Mouse (Mus musculus): ENCODE measurements around the gene Rnf212. TPM values are rescaled to one million over a fixed set of nuclear protein-coding genes. Genes with fewer than 3 reads are reported as not detected.
A peak's percentile ranks its signal among the peaks of the same experiment; 100 is the strongest.

Gene Rnf212
- polyA plus RNA-seq, 1 experiment from 2014 or later = not detected

DNA sequence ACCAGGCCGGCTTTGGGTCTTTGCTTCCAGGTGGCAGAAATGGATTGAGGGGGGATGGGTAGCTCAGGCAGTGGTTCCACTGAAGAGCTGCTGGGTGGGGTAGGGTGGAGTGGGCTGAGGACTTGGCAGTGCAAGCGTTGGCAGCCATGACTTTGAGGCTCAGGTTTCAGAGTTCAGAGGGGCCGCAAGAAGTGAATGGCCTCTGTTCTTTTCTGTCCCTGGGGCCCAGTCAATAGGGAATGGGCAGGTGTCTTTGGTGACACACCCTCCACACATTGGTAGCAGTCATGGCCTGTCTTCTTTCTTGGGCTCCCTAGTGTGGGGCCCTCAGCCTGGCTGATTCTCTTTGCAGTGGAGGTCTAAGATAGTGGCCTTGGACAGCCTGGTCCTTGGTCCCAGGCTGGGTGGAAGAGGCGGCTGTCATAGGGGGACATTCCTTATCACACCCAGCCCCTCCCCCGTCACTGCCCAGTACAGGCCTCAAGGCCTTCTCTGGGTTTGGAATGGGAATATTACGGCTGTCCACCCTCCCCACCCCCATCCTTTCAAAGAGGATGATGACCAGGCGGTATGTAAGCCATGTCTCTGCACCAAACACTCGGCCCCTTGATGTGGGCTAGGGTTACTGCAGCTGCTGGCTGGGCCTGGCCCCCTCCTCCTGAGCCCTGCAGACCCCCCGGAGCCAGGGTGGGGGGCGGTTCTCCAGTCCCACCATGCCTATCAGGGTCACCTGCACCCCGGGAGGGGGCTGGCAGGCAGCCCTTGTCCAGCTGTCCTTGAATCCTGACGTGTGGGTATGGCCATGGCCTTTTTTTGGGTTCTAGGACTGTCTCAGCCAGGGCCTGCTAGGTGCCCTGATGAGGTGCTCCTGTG, 70.8 kb downstream of the Rnf212 start:
- H3K4me2 ChIP-seq (ENCODE audit: low read length) = no peak overlapping the region
- ATAC-seq (ENCODE audit: low FRiP score, low TSS enrichment) (no peak), DNase-seq (no peak)
- no peak overlapping the region for H3K9ac ChIP-seq (replicated peaks; ENCODE audit: low read length)
- 92% methylated on average over 12 of the region's 12 CpGs for WGBS
- no peaks in the 10 kb centered on the region for H3K27me3 ChIP-seq (ENCODE audit: control insufficient read depth, insufficient read depth, low read length)
- no peak overlapping the region for H3K27ac ChIP-seq (replicated peaks; ENCODE audit: low read depth, low read length)
- H3K9me3 ChIP-seq (ENCODE audit: control insufficient read depth, low read length) = no peaks in the 10 kb centered on the region
- H3K4me1 ChIP-seq (ENCODE audit: control insufficient read depth, insufficient read depth, low read length) = no peaks in the 10 kb centered on the region
- H3K36me3 ChIP-seq (ENCODE audit: control insufficient read depth, insufficient read depth, low read length) = 0 out of 2 replicates have a peak, but pooled peaks cover 16% of the 10 kb centered on the region
- no peak overlapping the region for H3K4me3 ChIP-seq (replicated peaks; ENCODE audit: low read depth, low read length)

DNA sequence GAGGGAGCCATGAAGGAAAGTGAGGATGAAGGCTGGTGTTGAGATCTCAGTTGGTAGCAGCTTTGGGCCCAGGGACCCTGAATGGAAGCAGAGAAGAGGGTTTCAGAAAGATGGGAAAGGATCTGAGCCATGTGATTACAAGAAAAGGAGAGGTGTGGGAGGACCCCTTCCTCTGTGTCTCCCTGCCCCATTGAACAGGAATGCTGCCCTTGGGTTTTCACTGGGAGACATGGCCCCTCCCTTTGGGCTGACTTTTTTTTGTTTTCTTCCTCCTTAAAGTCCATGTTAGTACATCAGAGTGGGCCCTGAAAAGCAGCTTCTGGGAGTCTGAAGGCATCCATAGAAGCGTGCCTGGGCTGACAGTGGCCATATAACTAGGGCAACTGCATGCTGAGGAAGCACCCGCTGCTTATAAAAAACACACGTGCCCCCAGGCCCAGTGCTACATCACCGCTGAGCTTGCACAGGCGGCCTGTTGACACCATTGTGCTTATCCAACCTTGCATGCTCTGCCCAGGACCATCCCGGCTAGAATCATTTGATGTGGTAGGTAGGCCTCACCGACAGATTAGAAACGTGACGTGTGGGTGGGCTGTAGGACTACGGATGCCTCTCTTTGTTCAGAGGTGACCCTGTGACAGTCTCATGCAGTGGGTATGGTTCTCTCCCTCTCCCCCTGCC, 73.3 kb downstream of the Rnf212 start:
- 66% methylated on average over 10 of the region's 10 CpGs for WGBS
- DNase-seq (no peak), ATAC-seq (ENCODE audit: low FRiP score, low TSS enrichment) (no peak)
- no peaks in the 10 kb centered on the region for H3K9me3 ChIP-seq (ENCODE audit: control insufficient read depth, low read length)
- no peak overlapping the region for H3K27ac ChIP-seq (replicated peaks; ENCODE audit: low read depth, low read length)
- H3K27me3 ChIP-seq (ENCODE audit: control insufficient read depth, insufficient read depth, low read length) = no peaks in the 10 kb centered on the region
- H3K9ac ChIP-seq (replicated peaks; ENCODE audit: low read length) = no peak overlapping the region
- H3K4me1 ChIP-seq (ENCODE audit: control insufficient read depth, insufficient read depth, low read length) = 0 out of 2 replicates have a peak, but pooled peaks cover 5% of the 10 kb centered on the region
- 0 out of 2 replicates have a peak, but pooled peaks cover 14% of the 10 kb centered on the region for H3K36me3 ChIP-seq (ENCODE audit: control insufficient read depth, insufficient read depth, low read length)
- no peak overlapping the region for H3K4me3 ChIP-seq (replicated peaks; ENCODE audit: low read depth, low read length)
- no peak overlapping the region for H3K4me2 ChIP-seq (ENCODE audit: low read length)

DNA sequence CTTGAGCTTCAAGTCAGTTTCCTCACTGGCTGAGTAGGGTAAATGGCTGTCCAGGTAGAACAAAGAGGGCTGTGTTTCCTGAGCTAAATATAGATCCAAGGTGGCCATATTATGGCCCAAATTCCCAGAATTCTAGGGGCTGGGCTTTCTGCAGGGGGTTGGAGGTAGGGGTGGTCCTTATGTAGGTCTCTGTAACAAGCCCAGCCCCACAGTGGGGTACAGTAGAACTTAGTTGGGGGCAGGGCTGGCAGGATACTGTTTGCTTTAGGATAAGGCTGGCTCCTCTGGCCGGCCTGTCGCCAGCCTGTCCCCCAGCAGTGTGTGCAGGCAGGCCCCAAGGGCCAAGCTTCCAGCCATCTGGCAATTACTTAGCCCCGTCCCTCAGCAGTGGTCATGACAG, 74.4 kb downstream of the Rnf212 start:
- H3K9me3 ChIP-seq (ENCODE audit: control insufficient read depth, low read length) = no peaks in the 10 kb centered on the region
- H3K4me2 ChIP-seq (ENCODE audit: low read length) = no peak overlapping the region
- ATAC-seq (ENCODE audit: low FRiP score, low TSS enrichment) (no peak), DNase-seq (no peak)
- no peak overlapping the region for H3K4me3 ChIP-seq (replicated peaks; ENCODE audit: low read depth, low read length)
- no peaks in the 10 kb centered on the region for H3K27me3 ChIP-seq (ENCODE audit: control insufficient read depth, insufficient read depth, low read length)
- H3K9ac ChIP-seq (replicated peaks; ENCODE audit: low read length) = no peak overlapping the region
- no peak overlapping the region for H3K27ac ChIP-seq (replicated peaks; ENCODE audit: low read depth, low read length)
- 0 out of 2 replicates have a peak, but pooled peaks cover 5% of the 10 kb centered on the region for H3K4me1 ChIP-seq (ENCODE audit: control insufficient read depth, insufficient read depth, low read length)
- 64% methylated on average over 3 of the region's 3 CpGs for WGBS
- 0 out of 2 replicates have a peak, but pooled peaks cover 6% of the 10 kb centered on the region for H3K36me3 ChIP-seq (ENCODE audit: control insufficient read depth, insufficient read depth, low read length)

DNA sequence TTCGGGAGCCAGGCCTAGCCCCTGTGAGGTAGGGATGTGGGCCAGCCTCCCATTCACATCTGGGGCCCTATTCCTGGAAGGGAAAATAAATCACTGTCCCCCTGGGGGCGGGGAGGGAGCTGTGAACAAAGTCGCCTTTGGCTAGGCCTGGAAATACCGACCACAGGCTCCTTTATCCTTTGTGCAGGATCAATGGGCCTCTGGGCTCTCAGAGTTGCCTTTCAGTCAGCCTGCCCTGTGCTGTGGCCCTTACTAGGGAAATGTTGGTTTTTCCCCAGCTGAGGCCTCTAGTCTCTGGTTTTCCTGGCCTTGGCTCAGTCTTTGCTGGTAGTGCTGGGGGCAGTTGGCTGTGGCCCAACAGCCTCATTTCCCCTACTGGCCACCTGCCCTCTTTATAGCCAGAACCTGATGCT, 77.4 kb downstream of the Rnf212 start:
- H3K36me3 ChIP-seq (ENCODE audit: control insufficient read depth, insufficient read depth, low read length) = no peaks in the 10 kb centered on the region
- no peak overlapping the region for H3K9ac ChIP-seq (replicated peaks; ENCODE audit: low read length)
- no peak overlapping the region for H3K4me3 ChIP-seq (replicated peaks; ENCODE audit: low read depth, low read length)
- 17% methylated on average over 4 of the region's 4 CpGs for WGBS
- no peaks in the 10 kb centered on the region for H3K9me3 ChIP-seq (ENCODE audit: control insufficient read depth, low read length)
- ATAC-seq (ENCODE audit: low FRiP score, low TSS enrichment) (no peak), DNase-seq (peak; percentile 46)
- peaks cover 6% of the 10 kb centered on the region for H3K27me3 ChIP-seq (ENCODE audit: control insufficient read depth, insufficient read depth, low read length)
- 0 out of 2 replicates have a peak, but pooled peaks cover 11% of the 10 kb centered on the region for H3K4me1 ChIP-seq (ENCODE audit: control insufficient read depth, insufficient read depth, low read length)
- H3K27ac ChIP-seq (replicated peaks; ENCODE audit: low read depth, low read length) = no peak overlapping the region
- H3K4me2 ChIP-seq (ENCODE audit: low read length) = no peak overlapping the region

DNA sequence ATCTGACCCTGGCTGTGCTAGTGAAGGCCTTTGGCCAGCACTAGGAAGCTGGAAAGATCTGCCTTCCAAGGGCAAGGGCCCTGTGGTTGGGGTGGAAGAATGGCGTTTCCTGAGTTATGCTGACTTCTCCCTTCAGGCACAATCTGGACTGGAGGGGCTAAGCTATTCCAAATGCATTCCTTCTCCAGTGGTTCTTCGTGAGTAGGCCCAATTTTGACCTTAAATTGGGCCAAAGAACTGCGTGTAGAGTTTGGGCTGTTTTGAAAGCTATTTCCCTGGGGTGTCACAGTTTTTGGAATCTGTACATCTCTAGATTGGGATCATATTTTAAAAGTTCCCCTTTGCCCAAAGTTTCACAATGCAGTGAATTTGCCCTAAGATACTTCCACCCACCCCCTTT, 78.2 kb downstream of the Rnf212 start:
- Histone ChIP-seq H3K27ac (replicated peaks; ENCODE audit: low read depth, low read length) (no peak overlapping the region), H3K4me1 (ENCODE audit: control insufficient read depth, insufficient read depth, low read length) (0 out of 2 replicates have a peak, but pooled peaks cover 11% of the 10 kb centered on the region), H3K9me3 (ENCODE audit: control insufficient read depth, low read length) (no peaks in the 10 kb centered on the region), H3K4me2 (ENCODE audit: low read length) (no peak overlapping the region), H3K4me3 (replicated peaks; ENCODE audit: low read depth, low read length) (no peak overlapping the region), H3K9ac (replicated peaks; ENCODE audit: low read length) (no peak overlapping the region), H3K36me3 (ENCODE audit: control insufficient read depth, insufficient read depth, low read length) (no peaks in the 10 kb centered on the region), H3K27me3 (ENCODE audit: control insufficient read depth, insufficient read depth, low read length) (peaks cover 12% of the 10 kb centered on the region)
- 91% methylated on average over 3 of the region's 3 CpGs for WGBS
- DNase-seq = no peak
- no peak for ATAC-seq (ENCODE audit: low FRiP score, low TSS enrichment)

DNA sequence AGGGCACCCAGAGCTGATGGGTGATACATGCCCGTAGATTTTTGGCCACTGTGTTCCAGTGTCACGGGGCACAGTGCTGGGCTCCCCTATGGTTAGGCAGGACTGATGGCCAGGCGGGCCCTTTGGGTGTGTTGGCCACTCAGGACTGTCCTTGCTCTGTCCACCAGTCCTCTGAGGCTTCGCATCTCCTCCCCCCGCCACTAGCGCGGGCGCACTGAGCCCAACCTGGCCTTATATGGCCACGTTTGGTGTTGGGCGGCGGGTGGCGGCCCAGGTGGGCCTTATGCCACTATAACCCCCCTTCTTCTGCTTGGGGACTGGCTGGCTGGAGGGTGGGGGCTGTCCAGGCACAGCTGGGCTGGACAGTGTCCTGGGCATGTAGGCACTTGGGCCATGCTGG, 78.9 kb downstream of the Rnf212 start:
- ATAC-seq (ENCODE audit: low FRiP score, low TSS enrichment) = no peak
- no peak for DNase-seq
- H3K27me3 ChIP-seq (ENCODE audit: control insufficient read depth, insufficient read depth, low read length) = peaks cover 12% of the 10 kb centered on the region
- no peak overlapping the region for H3K27ac ChIP-seq (replicated peaks; ENCODE audit: low read depth, low read length)
- no peak overlapping the region for H3K9ac ChIP-seq (replicated peaks; ENCODE audit: low read length)
- no peaks in the 10 kb centered on the region for H3K36me3 ChIP-seq (ENCODE audit: control insufficient read depth, insufficient read depth, low read length)
- WGBS = 96% methylated on average over 12 of the region's 12 CpGs
- H3K4me2 ChIP-seq (ENCODE audit: low read length) = no peak overlapping the region
- H3K4me1 ChIP-seq (ENCODE audit: control insufficient read depth, insufficient read depth, low read length) = 0 out of 2 replicates have a peak, but pooled peaks cover 11% of the 10 kb centered on the region
- H3K4me3 ChIP-seq (replicated peaks; ENCODE audit: low read depth, low read length) = no peak overlapping the region
- no peaks in the 10 kb centered on the region for H3K9me3 ChIP-seq (ENCODE audit: control insufficient read depth, low read length)

DNA sequence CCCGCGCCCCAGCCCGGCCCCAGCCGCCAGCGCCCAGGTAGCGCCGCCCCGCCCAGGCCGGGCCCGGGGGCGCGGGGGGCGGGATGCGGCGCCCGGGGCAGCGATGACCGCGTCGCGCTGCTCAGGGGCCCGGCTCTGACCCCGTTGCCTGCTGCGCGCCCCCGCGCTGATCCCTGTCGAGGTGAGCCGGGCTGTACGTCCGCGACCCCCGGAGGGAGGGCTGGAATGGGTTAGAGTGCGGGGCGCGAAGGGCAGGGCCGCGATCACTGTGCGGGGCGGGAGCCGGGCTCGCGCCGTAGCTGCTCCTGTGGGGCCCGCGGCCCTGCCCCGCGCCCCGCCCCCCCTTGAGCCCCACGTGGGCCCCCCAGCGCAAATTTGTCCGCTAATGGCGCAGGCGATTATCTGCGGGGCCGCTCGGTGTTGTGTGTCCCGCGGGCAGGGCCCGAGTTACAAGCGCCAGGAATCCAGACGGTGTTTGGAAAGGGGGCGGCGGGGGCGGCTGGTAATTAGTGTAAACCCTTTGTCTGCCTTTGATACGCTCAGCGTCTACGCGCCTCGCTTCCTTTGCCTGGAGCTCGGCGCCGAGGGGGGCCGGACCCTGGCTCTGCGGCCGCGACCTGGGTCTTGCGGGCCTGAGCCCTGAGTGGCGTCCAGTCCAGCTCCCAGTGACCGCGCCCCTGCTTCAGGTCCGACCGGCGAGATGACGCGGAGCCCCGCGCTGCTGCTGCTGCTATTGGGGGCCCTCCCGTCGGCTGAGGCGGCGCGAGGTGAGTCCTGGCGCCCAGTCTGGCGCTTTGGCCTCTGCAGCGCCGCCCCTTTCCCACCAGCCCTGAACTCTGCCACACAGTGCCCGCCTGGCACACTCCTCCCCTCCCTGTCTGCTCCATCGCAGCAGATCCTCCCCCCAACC, 80.2 kb downstream of the Rnf212 start:
- Histone ChIP-seq H3K27me3 (ENCODE audit: control insufficient read depth, insufficient read depth, low read length) (peaks cover 12% of the 10 kb centered on the region), H3K4me3 (replicated peaks; ENCODE audit: low read depth, low read length) (peak overlapping the region; percentile 50), H3K9me3 (ENCODE audit: control insufficient read depth, low read length) (no peaks in the 10 kb centered on the region), H3K4me1 (ENCODE audit: control insufficient read depth, insufficient read depth, low read length) (0 out of 2 replicates have a peak, but pooled peaks cover 11% of the 10 kb centered on the region), H3K36me3 (ENCODE audit: control insufficient read depth, insufficient read depth, low read length) (no peaks in the 10 kb centered on the region), H3K27ac (replicated peaks; ENCODE audit: low read depth, low read length) (no peak overlapping the region), H3K4me2 (ENCODE audit: low read length) (peak overlapping the region; percentile 95), H3K9ac (replicated peaks; ENCODE audit: low read length) (peak overlapping the region; percentile 50)
- ATAC-seq (ENCODE audit: low FRiP score, low TSS enrichment) (peak; percentile 62), DNase-seq (peak; percentile 52)
- WGBS = 1% methylated on average over 96 of the region's 99 CpGs

DNA sequence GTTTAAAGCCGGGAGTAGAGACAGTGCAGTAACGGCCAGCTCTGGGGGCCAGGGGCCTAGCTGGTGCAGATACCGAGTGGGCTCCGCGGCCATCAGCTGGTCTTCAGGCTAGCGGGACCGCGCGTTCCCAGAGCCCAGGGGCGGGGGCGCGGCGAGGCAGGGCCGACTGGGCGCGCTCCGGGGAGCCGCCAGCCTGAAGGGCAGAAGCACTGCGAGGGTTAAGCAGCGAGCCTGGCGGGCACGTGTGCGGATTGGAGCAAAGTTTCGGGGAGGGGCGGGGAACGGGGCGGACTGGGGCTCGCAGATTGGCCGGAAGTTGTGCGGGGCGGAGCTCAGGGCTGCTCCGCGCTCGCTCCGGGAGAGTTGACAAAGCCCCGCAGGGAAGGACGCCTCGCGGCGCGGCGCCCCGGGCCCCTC, 80.9 kb downstream of the Rnf212 start:
- ATAC-seq (ENCODE audit: low FRiP score, low TSS enrichment) = peak; percentile 93
- 0 out of 2 replicates have a peak, but pooled peaks cover 11% of the 10 kb centered on the region for H3K4me1 ChIP-seq (ENCODE audit: control insufficient read depth, insufficient read depth, low read length)

More for the DNA sequence above, 80.9 kb downstream of the Rnf212 start:
- Histone ChIP-seq H3K27ac (replicated peaks; ENCODE audit: low read depth, low read length) (no peak overlapping the region), H3K9me3 (ENCODE audit: control insufficient read depth, low read length) (no peaks in the 10 kb centered on the region), H3K4me3 (replicated peaks; ENCODE audit: low read depth, low read length) (peak overlapping the region; percentile 50), H3K27me3 (ENCODE audit: control insufficient read depth, insufficient read depth, low read length) (peaks cover 12% of the 10 kb centered on the region), H3K9ac (replicated peaks; ENCODE audit: low read length) (peak overlapping the region; percentile 37; the same call in 1 of the 2 replicates), H3K4me2 (ENCODE audit: low read length) (peak overlapping the region; percentile 95), H3K36me3 (ENCODE audit: control insufficient read depth, insufficient read depth, low read length) (no peaks in the 10 kb centered on the region)
- DNase-seq = peak; percentile 93
- whole genome bisulfite sequencing = under 1% methylated on average over 36 of the region's 43 CpGs

All from midbrain, embryonic 14.5 days (tissue).